Mouse (Mus musculus) urinary bladder, postnatal 36 days (tissue): ENCODE measurements at regions not wholly inside any gene's neighbourhood (a gene's known extent, or its start where the extent isn't known, plus 50 kb on each side); places are given as distances from the start of the nearest gene placed in this dataset.
"Not testable (repeated sequence)": the region's sequence is repeated elsewhere in the genome, so short reads cannot be mapped to it uniquely, and the experiment has no call there.

ENCODE experiments used
- DNase-seq, 2 experiments: peaks; one replicate each; pipeline ENCODE4 v3.0.0; 2022; ENCODE audit warnings: low spot score in 2 of 2, mixed read lengths in 1 of 2

DNA sequence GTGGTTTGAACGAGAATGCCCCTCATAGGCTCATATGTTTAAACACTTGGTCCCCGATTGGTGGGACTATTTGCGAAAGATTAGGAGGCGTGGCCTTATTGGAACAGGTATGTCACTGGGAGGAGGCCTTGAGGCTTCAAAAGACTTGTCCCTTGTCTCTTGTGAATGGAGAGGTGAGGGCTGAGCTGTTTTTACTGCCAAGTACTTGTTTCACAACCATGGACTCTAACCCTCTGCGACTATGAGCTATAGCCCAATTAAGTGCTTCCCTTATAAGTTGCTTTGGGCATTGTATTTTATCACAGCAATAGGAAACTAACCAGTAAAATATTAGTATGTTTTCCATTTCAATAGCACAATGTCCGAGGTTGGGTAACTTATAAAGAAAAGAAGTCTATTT, 511.7 kb downstream of the Bnc2 start:
- no peak for DNase-seq

DNA sequence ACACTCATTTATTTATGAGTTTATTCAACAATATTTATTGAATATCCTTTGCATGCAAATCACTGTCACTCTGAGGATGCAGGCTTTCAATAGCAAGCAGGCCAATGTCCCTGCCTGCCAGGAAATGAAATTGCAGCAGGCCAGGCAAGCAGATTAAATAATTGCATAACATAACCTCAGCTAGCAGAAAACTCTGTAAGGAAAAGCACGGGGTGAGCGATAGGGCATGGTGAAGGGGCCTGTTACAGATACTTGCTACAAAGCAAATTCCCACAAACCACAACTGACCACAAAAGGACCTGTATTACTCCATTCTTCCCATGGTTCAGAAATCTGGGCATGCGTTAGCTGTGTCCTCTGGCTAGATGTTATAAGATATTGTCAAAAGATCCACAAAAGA, 509.8 kb downstream of the Bnc2 start:
- DNase-seq, result no peak

DNA sequence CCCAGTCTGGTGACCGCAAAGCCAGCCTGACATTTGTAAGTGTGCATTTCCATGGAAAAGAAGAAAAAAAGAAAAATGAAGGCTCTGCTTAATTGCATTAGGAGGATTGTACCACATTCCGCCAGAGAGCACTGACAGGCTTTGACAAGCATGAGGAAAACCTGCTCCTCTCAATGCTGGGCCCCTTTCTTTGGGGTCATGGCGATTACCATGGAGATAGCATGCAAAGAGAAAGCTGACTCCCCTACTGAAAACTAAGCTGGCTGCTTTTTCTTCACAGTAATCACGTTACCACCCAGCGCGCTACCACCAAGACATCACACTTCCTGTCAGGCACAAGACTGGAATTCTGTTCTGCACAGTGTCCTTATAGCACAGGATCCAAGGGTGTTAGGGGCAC, 502.2 kb downstream of the Bnc2 start:
- no peak for DNase-seq

DNA sequence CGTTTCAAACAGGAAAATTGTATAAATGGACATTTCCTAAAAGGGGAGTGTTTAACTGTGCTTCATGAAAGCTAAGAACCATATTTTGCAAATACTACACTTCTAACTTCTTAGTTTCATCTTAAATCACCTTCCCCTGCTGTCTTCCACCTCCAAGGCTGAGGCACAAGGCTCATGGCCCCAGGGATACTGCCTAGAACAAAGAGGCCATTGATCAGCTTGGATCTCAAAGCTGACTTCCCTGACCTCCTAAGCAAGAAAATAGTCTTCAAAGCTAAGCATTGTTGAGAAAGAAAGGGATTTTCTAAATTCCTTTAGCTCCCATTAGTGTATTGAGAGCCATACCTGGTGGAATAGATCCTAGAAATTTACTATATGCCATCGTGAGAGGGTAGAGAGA, 501.6 kb downstream of the Bnc2 start:
- DNase-seq, result no peak

DNA sequence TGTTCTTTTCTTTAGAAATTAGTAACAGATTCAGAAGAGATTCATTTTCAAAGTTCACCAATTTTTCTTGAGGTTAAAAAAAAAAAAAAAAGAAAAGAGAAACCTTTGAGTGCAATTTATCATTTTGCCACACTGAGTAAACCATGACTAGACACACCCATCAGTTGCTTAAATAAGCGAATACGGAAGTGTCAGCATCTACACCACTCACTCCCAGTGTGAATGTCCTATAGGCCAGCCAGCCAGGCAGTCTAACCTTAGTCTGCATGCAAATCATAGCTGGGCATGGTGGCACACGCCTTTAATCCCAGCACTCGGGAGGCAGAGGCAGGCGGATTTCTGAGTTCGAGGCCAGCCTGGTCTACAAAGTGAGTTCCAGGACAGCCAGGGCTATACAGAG, 498.6 kb downstream of the Bnc2 start:
- DNase-seq, result not testable (repeated sequence)

DNA sequence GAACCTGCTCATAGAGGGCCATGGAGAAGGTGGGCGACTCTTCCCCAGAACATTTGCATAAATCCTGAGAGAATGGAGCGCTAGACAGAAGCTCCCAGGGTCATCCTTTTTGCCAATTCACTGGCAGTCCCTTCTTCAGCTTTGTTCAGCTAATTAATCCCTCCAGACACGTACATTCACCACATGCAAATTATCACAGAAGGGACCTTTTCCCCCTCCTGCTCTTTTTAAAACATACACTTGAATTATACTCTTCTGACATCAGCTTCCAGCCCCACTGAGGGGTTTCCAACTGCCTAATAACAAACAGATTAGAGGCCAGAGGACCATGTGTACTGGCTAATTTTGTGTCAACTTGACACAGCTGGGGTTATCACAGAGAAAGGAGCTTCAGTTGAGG, 497.2 kb downstream of the Bnc2 start:
- DNase-seq, result no peak

DNA sequence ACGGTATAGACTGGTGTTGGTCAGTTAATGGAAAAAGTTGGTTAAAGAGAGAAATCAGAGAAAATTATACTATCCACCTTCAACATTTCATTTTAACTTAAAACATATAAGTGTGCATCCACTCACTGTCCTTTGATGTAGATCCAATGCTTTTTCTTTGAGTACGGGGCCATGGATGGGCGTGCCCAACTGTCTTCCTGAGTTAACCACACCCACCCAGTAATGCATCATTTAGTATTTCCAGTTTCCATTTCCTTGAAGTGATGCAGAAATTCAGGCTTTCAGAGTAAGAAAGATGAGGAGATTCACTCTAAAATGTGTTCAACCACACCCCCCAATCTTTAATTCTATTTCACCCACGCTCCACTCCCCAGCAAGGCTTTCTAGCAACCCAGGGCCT, 490.6 kb downstream of the Bnc2 start:
- DNase-seq, result no peak

DNA sequence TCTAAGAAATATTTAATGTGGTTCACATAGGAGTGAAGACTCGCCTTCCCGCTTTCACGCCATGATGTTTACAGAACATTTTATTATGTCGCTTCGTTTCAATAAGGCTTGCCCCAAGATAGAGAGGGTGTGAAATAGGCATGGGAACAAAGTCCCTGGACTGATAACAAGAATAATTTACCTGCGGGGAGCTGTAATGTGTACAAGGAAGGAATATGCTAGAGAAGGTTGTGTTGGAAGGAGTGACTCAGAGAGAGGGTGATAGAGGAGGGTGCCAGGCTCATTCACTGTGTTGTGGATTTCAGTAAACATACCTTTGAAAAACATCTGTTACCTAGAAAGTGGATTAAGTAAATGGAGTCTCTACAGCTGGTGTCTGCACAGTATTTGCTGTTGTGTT, 490.2 kb downstream of the Bnc2 start:
- DNase-seq, result no peak

DNA sequence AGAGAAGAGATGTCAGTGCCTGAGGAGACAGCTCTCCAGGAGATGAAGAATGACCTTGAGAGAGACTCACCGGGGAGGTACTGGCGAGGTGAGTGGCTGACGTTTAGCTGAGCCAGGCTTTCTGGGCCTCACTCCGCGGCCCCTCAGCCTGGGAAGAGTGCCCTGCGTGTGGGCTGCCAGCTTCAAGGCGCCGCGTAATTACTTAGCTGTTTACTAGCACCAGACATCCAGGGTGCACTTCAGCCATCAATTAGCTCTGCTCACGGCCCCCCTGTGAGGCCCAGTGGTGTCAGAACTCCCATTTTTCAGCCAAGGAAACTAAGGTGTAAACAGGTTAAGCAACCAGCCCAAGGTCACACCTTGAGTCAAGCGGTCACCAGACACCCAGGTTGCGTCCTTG, 485.8 kb downstream of the Bnc2 start:
- DNase-seq, result no peak

DNA sequence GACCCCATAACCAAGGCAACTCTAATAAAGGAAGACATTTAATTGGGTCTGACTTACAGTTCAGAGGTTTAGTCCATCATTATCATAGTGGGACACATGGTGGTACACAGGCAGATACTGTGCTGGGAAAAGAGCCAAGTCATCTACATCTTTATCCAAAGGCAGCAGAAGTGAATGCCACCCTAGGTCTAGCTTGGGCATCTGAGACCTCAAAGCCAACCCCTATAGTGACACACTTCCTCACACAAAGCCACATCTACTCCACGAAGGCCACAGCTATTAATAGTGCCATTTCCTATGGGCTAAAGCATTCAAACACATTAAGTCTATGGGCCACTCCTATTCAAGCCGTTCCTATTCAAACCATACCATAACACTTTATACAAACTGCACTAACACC, 483.8 kb downstream of the Bnc2 start:
- DNase-seq, result no peak

DNA sequence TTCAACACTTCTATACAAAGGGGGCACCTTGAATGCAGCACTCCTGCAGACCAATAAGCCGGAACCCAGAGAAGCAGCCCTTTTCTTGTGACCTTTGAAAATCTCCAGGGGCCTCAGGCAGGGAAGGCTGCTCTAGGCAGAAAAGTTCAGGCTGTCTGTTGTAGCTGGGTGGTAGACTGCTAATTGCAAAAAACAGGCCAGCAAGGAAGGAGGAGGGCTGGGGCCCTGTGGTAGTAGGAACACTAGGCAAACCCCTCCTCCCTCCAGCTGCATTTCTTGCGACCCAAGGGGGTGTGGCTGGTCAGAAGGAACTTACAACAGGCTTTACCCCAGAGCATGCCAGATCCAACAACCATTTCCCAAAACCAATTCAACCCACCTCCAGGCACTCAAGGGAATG, 482.8 kb downstream of the Bnc2 start:
- no peak for DNase-seq

DNA sequence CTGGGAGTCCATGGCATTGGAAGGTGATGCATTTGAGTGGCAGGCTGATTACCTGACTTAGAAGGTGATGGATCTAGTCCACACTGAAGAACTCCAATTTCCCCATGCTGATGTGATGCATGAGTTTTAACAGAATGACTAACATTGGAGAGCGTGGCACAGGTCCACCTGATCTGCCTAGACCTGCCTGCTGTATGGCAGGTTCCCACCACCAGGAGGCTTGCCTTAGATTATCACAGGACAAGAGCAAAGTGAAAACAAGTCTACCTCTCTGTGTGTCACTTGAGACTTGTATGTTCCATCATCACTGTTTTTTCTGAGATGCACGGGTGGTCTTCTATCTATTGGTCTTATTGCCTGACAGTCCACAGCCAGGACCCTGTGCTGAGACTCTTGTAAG, 478.3 kb downstream of the Bnc2 start:
- no peak for DNase-seq

DNA sequence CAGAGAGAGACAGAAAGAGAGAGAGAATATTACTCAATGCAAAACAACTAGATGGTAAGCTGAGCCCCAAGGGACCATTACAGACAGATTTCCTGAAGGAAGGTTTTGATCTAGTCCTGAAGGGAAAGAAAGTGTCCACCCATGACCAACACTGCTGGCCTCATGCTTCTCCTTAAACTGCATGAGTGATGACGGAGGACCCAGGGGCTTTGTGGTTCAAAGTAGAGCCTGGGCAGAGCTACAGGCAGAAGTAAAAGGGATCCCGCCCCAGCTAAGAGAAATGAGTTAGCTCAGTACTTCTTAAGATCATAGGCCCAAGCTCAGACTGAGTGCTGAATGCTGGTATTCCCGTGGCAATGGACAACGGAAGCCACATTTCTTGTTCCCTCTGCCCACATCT, 476.9 kb downstream of the Bnc2 start:
- DNase-seq, result no peak

DNA sequence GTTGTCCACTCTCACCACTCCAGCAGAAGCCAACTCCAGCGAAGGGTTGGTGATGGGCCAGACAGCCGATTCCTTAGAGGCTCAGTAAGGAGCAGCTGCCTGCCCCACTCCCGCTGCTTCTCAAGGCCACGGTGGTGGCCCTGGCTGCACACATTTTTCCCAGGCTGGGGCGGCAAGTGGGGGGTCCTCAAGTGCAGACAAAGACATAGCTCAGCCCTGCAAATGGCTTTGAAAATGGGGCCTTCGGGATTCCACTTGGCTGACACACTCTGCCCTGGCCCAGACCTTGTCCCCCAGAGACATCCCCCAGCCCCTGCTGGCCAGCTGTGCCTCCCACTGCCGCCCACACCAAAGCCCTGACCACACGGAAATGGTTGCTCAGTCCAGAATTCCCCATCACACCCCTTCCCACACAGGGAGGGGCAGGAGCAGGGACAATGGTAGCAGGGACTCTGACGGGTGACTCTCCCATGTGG, 475.9 kb downstream of the Bnc2 start:
- DNase-seq, result no peak

DNA sequence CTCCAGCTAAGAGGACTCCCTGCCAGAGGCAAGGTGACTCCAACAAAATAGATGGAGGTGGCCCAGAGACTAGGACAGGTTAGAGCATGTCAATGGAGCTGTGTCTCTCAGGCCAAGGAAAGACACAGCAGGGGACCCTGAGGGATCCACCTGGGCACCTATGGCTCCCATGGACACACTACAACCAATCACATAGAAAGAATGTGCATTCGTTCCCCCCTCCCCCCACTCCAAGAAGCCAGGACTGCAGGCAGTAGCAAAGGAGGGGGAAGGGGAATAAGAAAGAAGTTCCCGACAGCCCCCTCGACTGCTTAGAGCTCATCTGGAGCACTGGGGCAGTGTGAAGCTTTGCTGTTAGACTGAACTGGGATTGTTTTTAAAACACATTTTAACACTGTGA, 474.1 kb downstream of the Bnc2 start:
- no peak for DNase-seq

DNA sequence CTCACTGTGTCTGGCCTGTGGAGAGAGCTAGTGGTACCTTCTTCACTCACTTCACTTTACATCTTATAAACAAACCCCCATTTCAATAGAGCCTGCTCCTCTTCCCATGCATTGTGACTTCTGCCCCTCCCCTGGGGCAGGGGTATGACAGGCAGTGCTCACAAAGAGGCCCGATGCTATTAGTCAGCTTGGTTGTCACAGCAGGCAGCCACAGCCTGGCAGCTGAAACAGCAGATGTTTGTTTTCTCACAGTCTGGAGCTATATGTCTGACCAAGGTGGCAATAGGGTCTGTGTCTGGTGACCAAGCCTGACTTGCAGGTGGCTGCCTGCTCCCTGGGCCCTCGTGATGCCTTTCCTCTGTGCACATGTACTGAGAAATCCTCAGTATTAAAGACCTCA, 472.8 kb downstream of the Bnc2 start:
- DNase-seq, result no peak

DNA sequence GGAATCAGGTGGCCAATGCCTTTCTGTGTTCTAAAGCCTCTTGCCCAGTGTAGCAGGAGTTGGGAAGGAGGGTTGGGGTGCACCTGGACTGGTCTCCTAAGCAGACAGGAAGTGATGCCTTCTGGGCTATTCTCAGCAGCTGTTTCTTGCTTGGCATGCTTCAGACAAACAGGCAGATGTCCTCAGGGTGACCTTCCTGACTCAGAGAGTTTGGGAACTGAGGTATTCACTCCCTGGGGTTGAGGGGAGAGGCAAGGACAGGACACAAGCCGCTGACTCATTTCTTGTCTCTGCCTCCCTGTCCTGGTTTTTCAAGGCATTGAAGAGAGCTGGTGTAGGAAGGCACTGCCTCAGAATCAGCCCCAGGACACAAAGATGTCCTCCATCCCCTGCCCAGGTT, 471.4 kb downstream of the Bnc2 start:
- DNase-seq, result peak in 1 of 2 experiments; percentile 14

DNA sequence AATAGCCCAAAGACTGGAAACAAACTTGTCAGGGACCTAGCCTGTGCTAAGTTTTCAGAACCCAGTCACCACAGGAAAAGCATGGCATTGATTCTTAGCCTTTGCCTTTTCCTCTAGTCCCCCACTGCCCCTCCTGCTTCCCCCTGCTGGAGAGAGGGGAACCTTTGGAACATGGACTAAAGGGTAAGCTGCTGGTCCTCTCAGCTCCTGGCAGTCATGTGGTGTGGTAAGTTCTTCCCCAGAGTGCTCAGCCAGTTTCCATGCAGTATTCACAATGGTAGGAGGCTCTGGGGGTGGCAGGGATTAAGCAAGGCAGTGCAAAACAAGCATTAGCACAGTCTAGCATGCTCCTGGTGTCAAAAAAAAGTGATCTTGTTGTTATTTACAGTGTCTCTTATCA, 470.3 kb downstream of the Bnc2 start:
- no peak for DNase-seq

DNA sequence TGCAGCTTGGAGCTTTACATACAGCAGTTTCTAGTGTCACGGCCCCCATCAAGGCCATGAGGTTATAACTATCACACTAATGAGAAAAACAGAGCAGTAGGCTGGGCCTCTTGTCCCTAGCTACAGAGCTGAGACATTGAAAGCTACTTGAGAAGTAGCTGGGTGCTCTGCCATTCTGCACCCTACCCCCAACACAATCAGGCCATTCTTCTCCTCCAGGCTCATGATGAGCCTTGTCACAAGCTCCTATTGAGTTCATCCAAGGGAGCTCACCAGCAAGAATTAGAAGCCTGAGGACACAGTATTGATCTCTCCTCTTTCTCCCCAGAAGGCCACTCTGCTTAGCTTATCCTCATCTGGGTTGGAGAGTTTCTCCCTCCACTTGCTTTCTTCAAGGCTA, 466.9 kb downstream of the Bnc2 start:
- DNase-seq, result no peak

DNA sequence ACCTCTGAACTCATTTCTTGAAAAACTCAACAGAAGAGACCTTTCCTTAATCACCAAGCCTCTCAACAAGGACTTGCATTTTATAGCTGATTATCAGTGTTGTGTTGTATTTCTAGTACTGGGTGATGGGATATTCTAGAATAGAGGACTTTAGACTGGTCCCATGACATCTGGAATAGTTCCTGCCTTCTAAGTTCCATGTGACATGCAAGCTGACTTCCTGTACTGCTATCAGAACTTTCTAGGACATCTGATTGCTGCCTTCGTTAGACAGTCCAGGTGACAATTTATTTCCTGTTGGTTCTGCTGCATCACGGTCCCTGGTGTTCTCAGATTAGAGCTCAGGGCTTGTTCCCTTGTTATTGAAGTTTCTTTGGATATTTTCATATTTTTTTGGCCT, 465.5 kb downstream of the Bnc2 start:
- DNase-seq, result no peak

DNA sequence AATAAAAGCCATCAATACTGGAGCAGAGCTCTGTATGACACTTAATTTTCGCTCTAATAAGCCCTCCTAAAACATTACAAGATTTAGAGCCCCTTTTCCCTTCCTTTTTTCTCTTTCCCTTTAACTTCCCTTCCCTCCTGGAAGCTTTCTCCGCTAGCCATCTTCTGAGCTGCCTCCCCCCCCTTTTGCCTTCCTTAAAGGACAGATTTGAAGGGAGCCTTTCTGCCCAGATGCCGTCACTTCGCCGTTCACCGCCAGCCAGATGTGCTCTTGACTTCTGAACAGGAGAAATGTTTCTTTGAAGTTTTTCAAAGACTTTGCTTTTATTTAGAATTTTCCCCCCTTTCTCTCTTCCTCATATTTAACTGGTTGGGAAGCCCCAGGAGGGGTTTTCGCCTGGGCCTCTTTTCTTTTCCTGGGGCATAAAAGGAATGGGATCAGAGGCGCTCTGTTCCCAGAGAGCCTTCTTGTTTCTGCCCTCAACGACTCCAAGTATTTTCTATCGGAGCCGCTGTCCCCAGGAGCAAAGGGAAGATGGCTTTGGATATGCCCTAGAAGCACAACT, 463.7 kb downstream of the Bnc2 start:
- DNase-seq, result no peak

DNA sequence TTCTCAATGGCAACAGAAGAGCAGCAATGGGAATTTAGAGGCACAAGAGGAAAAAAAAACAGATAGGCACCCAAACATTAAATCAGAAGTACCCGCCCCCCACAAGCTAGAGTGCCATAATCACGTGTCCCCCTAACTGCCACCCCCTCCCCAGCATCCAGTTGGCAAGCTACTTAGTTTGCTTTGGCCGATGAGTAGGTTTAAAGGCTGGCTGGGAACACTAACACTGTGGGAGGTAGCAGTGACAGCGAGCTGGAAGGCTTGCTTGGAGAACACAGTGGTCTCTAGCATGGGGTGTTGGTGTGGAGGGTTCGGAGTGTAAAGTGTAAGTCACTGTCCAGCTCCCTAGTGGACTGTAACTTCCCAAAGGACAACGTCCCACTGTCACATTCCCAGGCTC, 463.1 kb downstream of the Bnc2 start:
- no peak for DNase-seq

DNA sequence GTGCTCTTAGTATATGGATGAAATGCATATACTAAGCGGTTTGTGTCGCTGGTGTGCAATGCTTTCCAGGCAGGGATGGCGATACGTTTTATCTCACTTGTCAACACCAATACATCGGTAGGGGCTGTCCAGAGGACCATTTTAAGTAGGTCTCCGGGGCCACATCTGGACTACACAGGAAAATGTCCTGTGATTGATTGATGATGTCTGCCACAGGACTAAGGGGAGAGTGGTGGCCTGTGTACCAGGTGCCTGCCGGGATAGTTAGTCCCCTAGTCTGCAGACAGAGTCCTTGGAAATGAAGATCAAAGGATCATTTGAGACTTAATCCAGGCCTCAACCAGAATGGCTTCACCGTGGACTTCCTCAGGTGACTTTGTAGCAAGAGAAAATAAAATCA, 460.6 kb downstream of the Bnc2 start:
- no peak for DNase-seq

DNA sequence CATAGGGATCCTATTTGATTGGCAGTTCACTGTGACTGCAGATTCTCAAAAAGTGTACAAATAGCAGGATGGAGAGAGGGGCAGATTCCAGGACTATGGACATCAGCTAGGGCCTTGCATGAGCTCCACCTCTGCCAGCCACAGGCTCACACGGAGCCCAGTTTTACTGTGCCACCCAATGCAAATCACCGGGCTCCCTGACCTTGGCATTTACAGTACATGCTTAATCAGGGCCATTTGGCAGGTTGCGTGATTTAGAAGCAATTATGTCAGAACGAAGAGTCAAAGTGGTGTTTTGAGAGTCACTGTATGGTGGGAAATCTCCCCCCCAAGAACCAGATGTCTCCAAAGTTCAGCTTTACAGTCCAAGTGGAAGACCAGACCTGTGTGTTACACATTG, 456.1 kb downstream of the Bnc2 start:
- no peak for DNase-seq
